Mouse (Mus musculus): ENCODE results near the gene Bpifb9b. TPM values are rescaled to one million over a fixed set of nuclear protein-coding genes. Genes with fewer than 3 reads are reported as not detected.
"Not testable (repeated sequence)": the region's sequence is repeated elsewhere in the genome, so short reads cannot be mapped to it uniquely, and the experiment has no call there.

The Bpifb9b gene
- polyA plus RNA-seq, 1 experiment from 2014 or later: 3.6 TPM

DNA sequence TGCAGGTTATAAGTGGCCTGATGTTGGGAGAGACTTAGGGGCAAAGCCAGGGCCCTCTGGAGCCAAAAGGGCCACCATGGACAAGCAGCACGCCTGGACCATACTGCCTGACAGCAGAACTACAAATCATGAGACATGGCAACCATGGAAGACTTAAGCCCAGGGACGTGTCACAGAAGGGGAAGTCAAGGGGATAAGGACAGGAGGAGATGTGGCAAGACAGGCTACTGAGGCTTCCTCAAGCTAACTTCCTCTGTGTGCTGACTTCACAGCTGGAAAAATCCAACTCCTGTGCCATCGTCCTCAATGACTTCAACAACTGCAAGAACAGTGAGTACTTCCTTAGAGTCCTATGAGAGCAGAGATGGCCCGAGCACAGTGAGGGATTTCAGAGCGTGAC lies 6.7 kb downstream of the Bpifb9b start:
- 76% methylated on average over 5 of the region's 5 CpGs for WGBS
- not testable (repeated sequence) for ATAC-seq (ENCODE audit: low read depth)

GRCm38 (mm10) chr2:154326852-154327251 lies 19.8 kb downstream of the Bpifb9b start:
- H3K9me3 ChIP-seq (ENCODE audit: control insufficient read depth, low read length): no peaks in the 10 kb centered on the region
- no peak overlapping the region for H3K4me2 ChIP-seq (ENCODE audit: low read depth, low read length)
- no peaks in the 10 kb centered on the region for H3K36me3 ChIP-seq (ENCODE audit: control insufficient read depth, insufficient read depth, low read length)
- H3K4me1 ChIP-seq (ENCODE audit: control insufficient read depth, insufficient read depth, low read length): no peaks in the 10 kb centered on the region
- DNase-seq (ENCODE audit: low spot score): no peak
- no peak overlapping the region for H3K9ac ChIP-seq (ENCODE audit: low read depth, low read length)
- WGBS: 79% methylated on average over 3 of the region's 3 CpGs
- no peak overlapping the region for H3K4me3 ChIP-seq (ENCODE audit: low read depth, low read length)
- H3K27me3 ChIP-seq (replicated peaks; ENCODE audit: control insufficient read depth, insufficient read depth, low read length): no peaks in the 10 kb centered on the region
- ATAC-seq (ENCODE audit: low read depth): no peak
- H3K27ac ChIP-seq (replicated peaks; ENCODE audit: low read depth, low read length): no peak overlapping the region

More for the DNA sequence above, 6.7 kb downstream of the Bpifb9b start:
- not testable (repeated sequence) for H3K4me1 ChIP-seq (ENCODE audit: control insufficient read depth, insufficient read depth, low read length); DNase-seq (ENCODE audit: low spot score); H3K27me3 ChIP-seq (replicated peaks; ENCODE audit: control insufficient read depth, insufficient read depth, low read length); H3K27ac ChIP-seq (replicated peaks; ENCODE audit: low read depth, low read length); H3K9me3 ChIP-seq (ENCODE audit: control insufficient read depth, low read length); H3K4me3 ChIP-seq (ENCODE audit: low read depth, low read length); H3K36me3 ChIP-seq (ENCODE audit: control insufficient read depth, insufficient read depth, low read length); H3K4me2 ChIP-seq (ENCODE audit: low read depth, low read length); H3K9ac ChIP-seq (ENCODE audit: low read depth, low read length)

- H3K4me3 ChIP-seq (ENCODE audit: low read depth, low read length): no peak overlapping the region
- 90% methylated on average over 2 of the region's 4 CpGs for WGBS
- H3K36me3 ChIP-seq (ENCODE audit: control insufficient read depth, insufficient read depth, low read length): peaks cover 10% of the 10 kb centered on the region; the same call in 1 of the 2 replicates
- H3K27ac ChIP-seq (replicated peaks; ENCODE audit: low read depth, low read length): no peak overlapping the region
- no peak for ATAC-seq (ENCODE audit: low read depth)
- DNase-seq (ENCODE audit: low spot score): no peak
- H3K4me1 ChIP-seq (ENCODE audit: control insufficient read depth, insufficient read depth, low read length): no peaks in the 10 kb centered on the region
- H3K9me3 ChIP-seq (ENCODE audit: control insufficient read depth, low read length): no peaks in the 10 kb centered on the region
- no peak overlapping the region for H3K9ac ChIP-seq (ENCODE audit: low read depth, low read length)
- H3K4me2 ChIP-seq (ENCODE audit: low read depth, low read length): no peak overlapping the region
- no peaks in the 10 kb centered on the region for H3K27me3 ChIP-seq (replicated peaks; ENCODE audit: control insufficient read depth, insufficient read depth, low read length)
Measured at GRCm38 (mm10) chr2:154335572-154335971, 28.5 kb downstream of the Bpifb9b start.

DNA sequence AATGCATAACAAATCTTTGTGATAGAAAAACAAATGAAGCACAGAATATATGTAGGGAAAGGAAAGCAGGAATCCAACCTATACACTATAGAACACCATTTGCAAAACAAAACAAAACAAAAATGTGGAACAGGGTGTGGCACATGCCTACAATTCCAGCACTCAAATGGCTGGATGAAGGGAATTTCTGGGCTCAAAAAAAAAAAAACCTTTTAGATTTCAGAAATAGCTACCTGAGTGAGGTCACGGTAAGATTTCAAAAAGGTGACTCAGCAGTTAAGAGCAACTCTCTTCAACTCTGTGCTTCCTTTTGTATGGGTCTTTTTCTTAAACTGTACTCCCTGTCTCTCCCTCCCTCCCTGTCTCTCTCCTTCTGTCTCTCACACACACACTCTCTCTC lies 31.1 kb downstream of the Bpifb9b start:
- Histone ChIP-seq H3K9me3 (ENCODE audit: control insufficient read depth, low read length) (no peaks in the 10 kb centered on the region), H3K27me3 (replicated peaks; ENCODE audit: control insufficient read depth, insufficient read depth, low read length) (no peaks in the 10 kb centered on the region), H3K4me2 (ENCODE audit: low read depth, low read length) (no peak overlapping the region), H3K4me3 (ENCODE audit: low read depth, low read length) (no peak overlapping the region), H3K9ac (ENCODE audit: low read depth, low read length) (no peak overlapping the region), H3K27ac (replicated peaks; ENCODE audit: low read depth, low read length) (no peak overlapping the region), H3K36me3 (ENCODE audit: control insufficient read depth, insufficient read depth, low read length) (peaks cover 33% of the 10 kb centered on the region), H3K4me1 (ENCODE audit: control insufficient read depth, insufficient read depth, low read length) (no peaks in the 10 kb centered on the region)
- no peak for DNase-seq (ENCODE audit: low spot score)
- WGBS: 55% methylated on average over 1 of the region's 1 CpGs
- ATAC-seq (ENCODE audit: low read depth): no peak

DNA sequence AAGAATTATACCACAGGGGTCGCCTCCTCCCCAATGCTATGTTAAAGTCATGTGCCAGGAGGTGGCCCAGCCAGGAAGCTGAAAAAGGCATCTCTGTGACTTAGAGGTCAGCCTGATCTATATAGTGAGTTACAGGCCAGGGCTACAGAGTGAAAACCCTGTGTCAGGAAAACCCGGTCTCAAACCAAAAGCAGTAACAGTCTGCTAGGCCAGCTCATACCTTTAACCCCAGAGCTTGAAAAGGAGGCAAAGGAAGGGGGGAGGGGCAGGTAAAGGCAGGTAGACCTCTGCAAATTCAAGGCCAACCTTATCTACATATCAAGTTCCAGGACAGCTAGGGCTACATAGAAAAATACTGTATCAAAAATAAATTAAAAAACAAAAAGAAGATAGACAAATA lies 32.3 kb downstream of the Bpifb9b start:
- peaks cover 37% of the 10 kb centered on the region for H3K36me3 ChIP-seq (ENCODE audit: control insufficient read depth, insufficient read depth, low read length)
- H3K4me1 ChIP-seq (ENCODE audit: control insufficient read depth, insufficient read depth, low read length): no peaks in the 10 kb centered on the region
- no peak overlapping the region for H3K9ac ChIP-seq (ENCODE audit: low read depth, low read length)
- DNase-seq (ENCODE audit: low spot score) (no peak), ATAC-seq (ENCODE audit: low read depth) (no peak)
- no peaks in the 10 kb centered on the region for H3K9me3 ChIP-seq (ENCODE audit: control insufficient read depth, low read length)
- WGBS: 63% methylated on average over 2 of the region's 2 CpGs
- no peak overlapping the region for H3K4me2 ChIP-seq (ENCODE audit: low read depth, low read length)
- no peaks in the 10 kb centered on the region for H3K27me3 ChIP-seq (replicated peaks; ENCODE audit: control insufficient read depth, insufficient read depth, low read length)
- H3K27ac ChIP-seq (replicated peaks; ENCODE audit: low read depth, low read length): no peak overlapping the region
- no peak overlapping the region for H3K4me3 ChIP-seq (ENCODE audit: low read depth, low read length)

GRCm38 (mm10) chr2:154348152-154348551 lies 41.1 kb downstream of the Bpifb9b start:
- DNase-seq (ENCODE audit: low spot score): no peak
- Histone ChIP-seq H3K9ac (ENCODE audit: low read depth, low read length) (no peak overlapping the region), H3K27ac (replicated peaks; ENCODE audit: low read depth, low read length) (no peak overlapping the region), H3K4me3 (ENCODE audit: low read depth, low read length) (no peak overlapping the region), H3K4me1 (ENCODE audit: control insufficient read depth, insufficient read depth, low read length) (no peaks in the 10 kb centered on the region), H3K36me3 (ENCODE audit: control insufficient read depth, insufficient read depth, low read length) (peaks cover 72% of the 10 kb centered on the region), H3K27me3 (replicated peaks; ENCODE audit: control insufficient read depth, insufficient read depth, low read length) (no peaks in the 10 kb centered on the region), H3K4me2 (ENCODE audit: low read depth, low read length) (no peak overlapping the region), H3K9me3 (ENCODE audit: control insufficient read depth, low read length) (no peaks in the 10 kb centered on the region)
- WGBS: 91% methylated on average over 3 of the region's 3 CpGs
- no peak for ATAC-seq (ENCODE audit: low read depth)

DNA sequence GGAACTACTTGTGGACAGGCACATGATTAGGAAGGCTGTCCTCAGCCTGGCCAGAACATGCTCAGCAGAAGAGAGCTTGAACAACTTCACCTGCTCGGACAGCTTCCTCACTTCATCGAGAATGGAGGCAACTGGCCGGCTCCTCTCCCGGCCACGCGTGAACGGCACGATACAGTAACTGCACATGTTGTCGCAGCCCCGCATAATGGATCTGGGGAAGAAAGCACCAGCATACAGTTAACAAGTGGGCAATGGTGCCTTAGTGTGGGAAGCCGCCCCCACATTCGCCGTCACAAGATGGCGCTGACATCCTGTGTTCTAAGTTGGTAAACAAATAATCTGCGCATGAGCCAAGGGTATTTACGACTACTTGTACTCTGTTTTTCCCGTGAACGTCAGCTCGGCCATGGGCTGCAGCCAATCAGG lies 47.0 kb downstream of the Bpifb9b start:
- H3K9me3 ChIP-seq (ENCODE audit: control insufficient read depth, low read length); H3K4me1 ChIP-seq (ENCODE audit: control insufficient read depth, insufficient read depth, low read length); H3K27me3 ChIP-seq (replicated peaks; ENCODE audit: control insufficient read depth, insufficient read depth, low read length); DNase-seq (ENCODE audit: low spot score); H3K9ac ChIP-seq (ENCODE audit: low read depth, low read length): not testable (repeated sequence)
- peak; percentile 67 for ATAC-seq (ENCODE audit: low read depth)
- H3K4me2 ChIP-seq (ENCODE audit: low read depth, low read length): peak overlapping the region; percentile 41
- peak overlapping the region; percentile 40; the same call in 1 of the 2 replicates for H3K27ac ChIP-seq (replicated peaks; ENCODE audit: low read depth, low read length)
- 77% methylated on average over 14 of the region's 19 CpGs for WGBS
- peaks cover 28% of the 10 kb centered on the region for H3K36me3 ChIP-seq (ENCODE audit: control insufficient read depth, insufficient read depth, low read length)
- peak overlapping the region; percentile 35 for H3K4me3 ChIP-seq (ENCODE audit: low read depth, low read length)

DNA sequence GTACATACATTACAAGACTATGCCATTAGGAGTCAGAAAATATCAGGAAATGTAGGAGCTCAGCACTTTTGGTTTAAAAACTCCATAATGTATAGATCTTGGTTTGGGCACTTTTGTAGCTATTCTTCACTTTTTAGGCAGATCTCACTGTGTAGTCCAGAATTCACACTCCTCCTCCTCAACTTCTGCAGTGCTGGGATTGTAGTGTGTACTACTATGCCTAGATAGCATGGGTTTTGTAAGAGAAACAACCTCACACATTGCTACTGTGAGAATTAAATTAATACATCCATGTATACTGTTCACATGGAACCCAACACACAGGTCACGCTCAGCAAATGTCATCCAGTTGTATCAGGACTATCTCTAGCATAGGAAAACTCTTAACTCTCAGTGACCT lies 60.5 kb downstream of the Bpifb9b start:
- H3K4me2 ChIP-seq (ENCODE audit: low read depth, low read length): no peak overlapping the region
- no peak overlapping the region for H3K9ac ChIP-seq (ENCODE audit: low read depth, low read length)
- no peaks in the 10 kb centered on the region for H3K4me1 ChIP-seq (ENCODE audit: control insufficient read depth, insufficient read depth, low read length)
- H3K27me3 ChIP-seq (replicated peaks; ENCODE audit: control insufficient read depth, insufficient read depth, low read length): no peaks in the 10 kb centered on the region
- peaks cover 60% of the 10 kb centered on the region for H3K36me3 ChIP-seq (ENCODE audit: control insufficient read depth, insufficient read depth, low read length)
- H3K27ac ChIP-seq (replicated peaks; ENCODE audit: low read depth, low read length): no peak overlapping the region
- no peaks in the 10 kb centered on the region for H3K9me3 ChIP-seq (ENCODE audit: control insufficient read depth, low read length)
- 94% methylated on average over 1 of the region's 1 CpGs for WGBS
- DNase-seq (ENCODE audit: low spot score) (no peak), ATAC-seq (ENCODE audit: low read depth) (no peak)
- H3K4me3 ChIP-seq (ENCODE audit: low read depth, low read length): no peak overlapping the region

Measured in embryonic facial prominence, embryonic 14.5 days (tissue).